Mouse (Mus musculus) left cerebral cortex, adult 18-20 months (tissue): ENCODE results near the gene Celsr3. TPM values are rescaled to one million over a fixed set of nuclear protein-coding genes. Genes with fewer than 3 reads are reported as not detected.

Experiments
- DNase-seq, 2 experiments: peaks; one replicate each; pipeline ENCODE4 v3.0.0; 2021 to 2022; ENCODE audit warnings: low spot score in 2 of 2, mixed read lengths in 1 of 2
- long read RNA-seq, 2 experiments: library from polyadenylated mRNA; stranded (forward); transcript quantifications; one replicate each; pipeline ENCODE4 v2.0.0; 2021
- total RNA-seq, 2 experiments: library from RNA; stranded (reverse); gene quantifications; 2 replicates each; pipeline ENCODE4 v1.2.3; 2021

Gene Celsr3
- total RNA-seq = 10 to 100 TPM; 51.2 to 56.1 TPM
- long read RNA-seq, experiment 1, partial matches to known transcripts = 32 of 38 reads
- long read RNA-seq, experiment 1, other reads (novel, unspliced or antisense) = 6 of 38 reads
- long read RNA-seq, experiment 2, partial matches to known transcripts = 18 of 19 reads
- long read RNA-seq, experiment 2, other reads (novel, unspliced or antisense) = 1 of 19 reads

DNA sequence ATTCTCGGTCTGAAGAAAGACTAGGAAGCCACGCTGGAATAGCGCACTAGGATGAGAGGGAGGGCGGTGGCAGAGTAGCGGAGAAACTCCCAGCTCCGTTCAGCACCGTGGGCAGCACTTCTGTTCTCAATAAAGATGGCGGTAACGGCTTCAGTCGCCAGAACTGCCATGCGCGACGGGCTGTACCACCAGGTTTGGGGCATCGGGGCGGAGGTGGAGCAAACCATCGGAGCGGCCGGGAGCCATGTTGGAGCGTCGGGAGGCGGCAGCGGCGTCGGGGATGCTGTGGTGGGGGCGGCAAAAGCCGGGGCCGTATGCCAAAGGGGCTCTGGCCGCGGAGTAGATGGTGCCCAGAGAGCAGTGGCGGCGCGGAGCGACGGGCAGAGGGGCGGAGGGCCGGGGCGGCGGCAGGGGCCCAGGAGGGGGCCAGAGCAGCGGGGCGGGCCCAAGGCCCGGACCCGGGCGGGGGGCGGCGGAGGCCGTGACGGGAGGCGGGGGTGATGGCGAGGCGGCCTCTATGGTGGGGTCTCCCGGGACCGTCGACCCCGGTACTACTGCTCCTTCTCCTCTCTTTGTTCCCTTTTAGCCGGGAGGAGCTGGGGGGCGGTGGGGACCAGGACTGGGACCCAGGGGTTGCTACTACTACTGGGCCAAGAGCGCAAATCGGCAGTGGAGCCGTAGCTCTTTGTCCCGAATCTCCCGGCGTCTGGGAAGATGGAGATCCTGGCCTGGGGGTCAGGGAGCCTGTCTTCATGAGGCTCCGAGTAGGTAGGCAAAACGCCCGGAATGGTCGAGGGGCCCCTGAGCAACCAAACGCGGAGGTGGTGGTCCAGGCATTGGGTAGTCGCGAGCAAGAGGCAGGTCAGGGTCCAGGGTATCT, at the start of gene Celsr3:
Celsr3 (plus strand) TSS at position 501 of the 880 bp plus-strand sequence.
- DNase-seq = peak; percentile 89 to 94

DNA sequence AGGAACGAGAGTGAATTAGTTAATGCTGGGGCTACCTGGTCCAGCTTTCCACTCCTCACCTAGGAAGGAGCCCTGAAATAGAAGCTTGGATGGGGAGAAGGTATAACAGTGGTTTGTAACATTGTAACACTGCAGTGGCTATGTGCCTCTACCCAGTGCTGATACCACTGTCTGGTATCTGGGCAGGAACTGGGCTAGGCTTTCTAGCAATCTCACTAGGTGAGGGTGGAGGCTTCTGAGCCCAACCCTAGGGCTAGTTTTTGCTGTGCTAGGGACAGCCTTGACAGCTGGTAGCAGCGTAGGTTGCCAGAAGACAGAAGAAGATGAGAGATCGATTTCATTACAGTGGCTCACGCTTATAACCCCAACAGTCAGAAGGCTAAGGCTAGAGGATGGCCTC, 49.5 kb upstream of the Celsr3 start:
- no peak for DNase-seq

DNA sequence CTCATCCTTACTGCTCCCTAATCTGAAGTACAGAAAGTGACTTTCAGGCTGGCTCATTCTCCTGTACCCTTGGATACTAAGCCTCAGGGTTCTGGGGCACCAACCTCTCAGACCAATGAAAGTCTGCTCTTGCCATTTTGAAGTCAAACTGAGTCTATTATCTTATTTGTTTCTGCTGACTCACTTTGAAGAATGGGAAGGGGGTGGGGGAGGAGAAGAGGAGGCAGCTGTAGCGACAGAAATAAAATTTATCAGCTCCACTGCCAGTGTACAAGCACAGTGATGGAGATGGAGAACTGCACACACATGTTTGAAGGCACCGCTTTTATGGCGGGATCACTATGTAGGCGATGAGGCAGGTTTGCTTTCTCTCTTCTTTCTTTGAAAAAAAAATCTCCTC, 48.8 kb upstream of the Celsr3 start:
- no peak for DNase-seq

DNA sequence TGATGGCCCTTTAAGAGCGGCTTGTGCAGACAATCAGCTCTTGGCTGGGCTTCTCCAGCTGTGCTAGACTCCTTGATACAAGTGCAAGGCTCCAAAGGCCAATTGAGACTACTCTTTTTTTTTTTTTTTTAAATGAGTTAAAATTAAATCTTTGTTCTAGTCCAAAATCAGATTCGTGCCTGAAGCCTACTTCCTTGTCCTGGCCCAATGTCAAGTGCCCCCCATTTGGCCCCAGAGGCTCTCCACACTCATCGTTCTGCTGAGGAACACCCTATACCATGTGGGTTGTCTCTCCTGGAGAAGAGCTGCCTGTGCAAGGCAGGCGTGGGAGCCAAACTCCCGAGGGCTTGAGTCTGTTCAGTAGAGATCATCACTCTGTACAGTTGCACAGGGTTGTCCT, 45.2 kb upstream of the Celsr3 start:
- DNase-seq = no peak

DNA sequence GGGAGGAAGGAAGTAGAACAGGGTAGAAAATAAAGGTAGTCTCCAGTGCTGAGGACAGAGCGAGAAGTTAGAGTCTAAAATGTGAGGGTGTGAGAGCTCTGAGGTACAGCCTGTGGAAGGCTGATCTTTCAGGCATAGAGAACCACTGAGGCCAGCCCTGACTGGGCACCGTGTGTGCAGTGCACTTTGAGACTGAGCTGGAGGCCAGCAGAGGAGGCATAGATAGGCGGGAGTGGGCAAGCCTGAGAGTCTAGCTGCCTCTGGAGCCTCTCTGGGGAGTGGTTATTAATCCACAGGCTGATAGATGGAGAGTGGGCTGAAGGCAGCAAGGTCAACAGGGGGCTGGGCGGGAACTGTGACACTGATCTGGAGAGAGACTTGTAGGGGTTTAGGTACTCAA, 44.2 kb upstream of the Celsr3 start:
- DNase-seq = no peak

DNA sequence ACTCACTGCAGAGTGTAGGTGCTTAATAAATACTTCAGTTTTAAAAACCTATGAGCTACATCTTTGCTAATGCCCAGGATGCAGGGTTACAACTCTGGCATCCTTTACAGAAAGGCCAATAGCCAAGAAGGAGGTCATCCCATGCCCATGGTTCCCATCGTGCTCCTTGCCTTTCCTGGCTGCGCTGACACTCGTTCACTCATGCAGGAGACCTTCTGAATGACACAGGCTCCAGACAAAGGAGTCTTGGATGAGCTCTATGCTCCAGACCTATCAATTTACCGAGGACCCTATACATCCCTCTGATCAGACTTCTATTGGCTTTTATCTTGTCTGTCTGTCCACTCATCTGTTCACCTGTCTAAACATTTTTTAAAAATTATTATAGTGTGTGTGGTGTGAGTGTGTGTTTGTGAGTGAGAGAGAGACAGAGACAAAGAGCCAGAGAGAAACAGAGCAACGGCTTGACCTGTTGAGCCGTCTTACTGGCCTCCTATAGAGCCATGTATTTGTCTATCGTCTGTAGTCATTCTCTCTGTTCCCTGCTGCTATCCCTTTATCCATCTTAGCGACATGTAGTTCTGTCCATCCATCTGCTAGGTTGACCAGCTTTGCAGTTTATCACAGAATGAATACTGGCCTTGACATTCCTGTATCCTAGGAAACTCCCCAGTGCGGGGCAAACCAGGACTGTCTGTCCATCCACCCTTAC, 43.1 kb upstream of the Celsr3 start:
- DNase-seq = no peak

DNA sequence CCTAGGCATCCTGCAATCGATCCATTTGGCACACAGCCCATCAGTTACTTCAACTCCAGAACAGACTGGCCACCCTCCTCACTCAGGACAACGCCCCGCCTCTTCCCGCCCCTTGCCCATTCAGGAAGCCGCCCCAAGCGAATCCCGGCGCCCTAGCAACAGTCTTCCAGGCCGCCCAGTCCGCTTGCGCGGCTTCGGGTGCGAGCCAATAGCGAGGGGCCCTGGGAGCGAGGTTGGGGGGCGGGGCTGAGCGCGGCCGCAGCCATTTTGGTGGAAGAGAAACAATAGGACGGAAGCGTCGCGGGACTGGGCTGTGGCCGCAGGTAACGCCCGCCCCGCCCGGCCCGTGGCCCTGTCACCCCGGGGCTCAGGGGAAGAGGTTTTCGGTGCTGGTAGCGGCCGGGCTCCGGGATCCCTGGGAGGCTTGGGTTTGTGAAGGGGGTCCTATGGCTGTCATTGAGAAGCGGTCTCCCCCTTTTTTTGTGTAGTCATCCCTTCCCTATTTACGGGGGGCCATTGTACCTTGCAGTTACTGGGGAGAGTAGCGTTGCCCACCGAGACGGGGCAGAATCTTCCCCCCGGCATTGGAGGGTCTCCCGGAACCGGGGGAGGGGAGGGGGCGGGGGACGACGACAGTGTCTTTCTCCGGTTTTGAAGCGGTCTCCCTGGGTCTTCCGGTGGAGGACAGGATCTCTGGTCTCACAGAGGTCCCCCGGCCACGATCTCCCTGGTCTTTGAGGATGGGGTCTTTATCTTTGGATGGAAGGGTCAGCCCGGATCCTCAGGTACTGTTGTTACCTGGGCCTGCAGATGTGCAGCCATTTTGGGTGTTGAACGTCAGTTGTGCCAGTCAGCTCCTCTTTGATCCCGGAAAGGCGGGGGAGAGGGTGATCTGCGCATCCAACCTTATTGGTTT, 42.3 kb upstream of the Celsr3 start, which contains the start of gene Ip6k2:
Ip6k2 (plus strand) TSS at position 249 of the 916 bp plus-strand sequence.
- DNase-seq = peak; percentile 95 to 97

DNA sequence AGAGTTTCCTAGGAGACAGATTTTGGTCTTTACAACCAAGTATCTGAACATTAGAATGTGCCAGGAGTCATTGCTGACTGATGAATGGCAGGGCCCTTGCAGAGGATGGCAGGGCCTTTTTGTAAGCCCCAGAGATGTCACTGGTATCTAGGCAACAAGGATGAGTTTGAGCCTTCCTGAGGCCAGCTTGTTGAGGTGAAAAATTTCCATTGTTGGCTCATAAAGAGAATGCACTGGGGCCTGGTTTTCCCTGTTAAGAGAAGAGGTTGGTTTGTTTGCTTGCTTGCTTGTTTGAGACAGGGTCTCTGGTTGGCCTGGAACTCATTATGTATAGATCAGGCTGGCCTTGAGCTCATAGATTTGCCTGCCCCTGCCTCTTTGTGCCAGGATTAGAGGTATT, 40.7 kb upstream of the Celsr3 start:
- no peak for DNase-seq

DNA sequence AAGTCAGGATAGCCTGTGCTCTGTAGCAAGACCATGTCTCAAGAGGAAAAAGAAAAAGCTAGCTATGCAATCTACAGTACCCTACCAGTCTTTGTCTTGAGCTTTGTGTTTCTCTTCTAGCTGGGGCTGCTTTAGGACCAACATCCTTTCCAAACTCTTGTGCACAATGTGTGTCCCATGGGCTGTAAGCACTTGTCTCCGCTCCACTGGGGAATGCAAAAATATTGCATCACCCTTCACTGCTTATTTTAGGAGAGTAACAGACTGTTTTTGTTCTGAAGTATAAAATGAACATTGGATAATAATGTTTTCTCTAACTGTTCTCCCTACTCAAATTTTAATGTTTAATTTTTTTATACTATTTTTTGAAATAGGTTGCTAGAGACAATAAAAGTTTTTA, 39.6 kb upstream of the Celsr3 start:
- no peak for DNase-seq

DNA sequence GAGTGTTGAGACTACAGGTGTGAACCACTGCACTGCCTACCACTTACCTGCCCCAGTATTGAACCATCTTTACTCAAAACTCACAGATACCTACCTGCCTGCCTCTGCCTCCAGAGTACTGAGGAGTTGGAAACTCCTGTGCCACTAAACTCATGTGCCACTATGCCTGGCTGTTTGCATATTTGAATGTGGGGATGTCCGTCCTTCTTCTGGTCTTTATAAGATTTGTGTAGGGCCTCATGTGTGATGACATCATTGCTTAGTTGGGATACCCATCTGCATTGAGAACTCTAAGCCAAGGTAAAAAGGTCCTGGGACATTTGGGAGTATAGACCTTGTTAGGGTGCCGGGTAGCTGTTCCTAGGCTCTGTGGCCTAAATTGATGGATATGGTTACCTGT, 39.0 kb upstream of the Celsr3 start:
- DNase-seq = no peak

DNA sequence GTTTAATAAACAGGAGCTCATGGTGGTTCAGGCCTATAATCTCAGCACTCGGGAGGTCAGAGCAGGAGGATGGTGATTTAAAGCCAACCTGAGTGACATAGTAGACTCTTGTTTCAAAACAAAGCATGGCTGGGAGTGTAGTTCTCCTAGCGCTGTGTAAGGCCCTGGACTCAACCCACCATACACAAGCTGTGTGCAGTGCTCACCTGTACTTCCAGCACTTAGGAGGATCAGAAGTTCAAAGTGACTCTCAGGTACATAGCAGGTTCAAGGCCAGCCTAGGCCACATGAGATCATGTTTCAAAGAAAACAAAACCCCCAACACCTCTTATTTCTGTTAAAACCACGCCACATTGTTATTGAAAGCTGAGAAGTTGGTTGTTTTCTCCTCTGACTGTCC, 37.4 kb upstream of the Celsr3 start:
- DNase-seq = no peak

DNA sequence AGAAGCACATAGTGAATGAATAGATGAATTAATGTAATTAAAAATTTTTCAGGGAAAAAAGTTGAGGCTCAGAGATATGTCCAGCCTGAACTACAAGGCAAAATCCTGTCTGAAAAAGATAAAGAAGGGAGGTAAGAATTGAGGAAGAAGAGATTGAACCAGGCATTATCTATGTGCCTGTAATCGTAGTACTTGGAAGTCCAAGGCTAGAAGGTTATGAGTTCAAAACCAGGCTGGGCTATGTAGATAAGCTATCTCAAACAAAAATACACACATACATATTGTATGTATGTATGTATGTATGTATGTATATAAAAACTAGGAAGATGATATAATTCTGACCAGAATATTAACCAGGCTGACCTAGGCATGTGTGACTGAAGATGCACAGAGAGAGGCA, 33.8 kb upstream of the Celsr3 start:
- no peak for DNase-seq

DNA sequence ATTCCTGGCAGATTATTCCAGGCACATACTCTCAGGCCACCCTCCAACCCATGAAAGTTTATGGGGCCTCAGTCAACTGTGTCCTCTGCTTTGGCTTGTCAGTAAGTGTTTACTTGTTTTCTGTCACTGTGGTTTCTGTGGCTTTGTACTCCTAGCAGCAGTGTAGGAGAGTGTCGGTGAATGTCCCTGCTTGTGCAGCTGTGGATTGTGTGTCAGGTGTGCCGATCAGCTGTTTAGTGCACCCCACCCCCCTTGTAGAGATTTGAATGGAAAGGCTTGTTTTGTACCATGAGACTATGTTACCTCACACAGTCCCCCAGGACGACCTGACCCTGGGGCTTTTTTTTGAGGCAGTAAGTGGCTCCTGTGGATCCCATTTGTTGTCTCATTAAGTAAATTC, 33.4 kb upstream of the Celsr3 start:
- DNase-seq = no peak

DNA sequence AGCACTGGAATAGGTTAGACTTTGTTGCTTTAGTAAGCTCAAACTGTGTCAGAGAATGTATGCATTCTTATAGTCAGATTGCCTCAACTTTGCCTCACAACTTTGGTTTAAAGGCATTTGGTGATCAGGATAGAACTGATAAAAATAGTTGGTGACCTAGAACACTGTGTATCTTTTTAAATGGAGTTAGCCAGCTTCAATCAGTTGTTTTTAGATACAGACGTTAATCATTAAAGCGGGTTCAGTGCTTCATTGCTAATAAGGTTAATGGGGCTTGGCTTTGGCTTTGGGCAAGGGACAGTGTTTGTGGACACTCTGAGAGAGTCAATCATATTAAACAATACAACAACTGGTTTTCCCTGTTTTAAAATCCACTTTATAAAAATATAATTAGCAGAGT, 30.8 kb upstream of the Celsr3 start:
- no peak for DNase-seq

DNA sequence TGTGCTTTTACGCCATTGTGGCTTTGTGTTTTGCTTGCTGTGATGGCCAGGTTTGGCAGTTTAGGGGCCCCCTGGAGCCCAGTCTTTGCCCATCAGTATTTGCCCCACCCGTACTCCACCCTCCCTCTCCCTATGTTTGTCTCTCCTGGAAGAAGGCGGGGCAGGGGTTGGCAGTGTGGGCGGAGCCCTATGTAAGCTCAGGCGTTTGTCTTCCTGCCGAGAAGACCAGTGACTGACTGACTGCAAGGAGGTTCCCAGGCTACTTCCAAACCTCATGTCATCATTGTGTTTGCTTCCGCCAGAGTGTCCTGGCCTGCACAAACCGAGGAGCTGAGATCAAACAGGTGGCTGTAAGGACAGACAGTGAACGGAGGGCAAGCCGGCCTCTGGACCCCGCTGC, 30.4 kb upstream of the Celsr3 start:
- DNase-seq = no peak

DNA sequence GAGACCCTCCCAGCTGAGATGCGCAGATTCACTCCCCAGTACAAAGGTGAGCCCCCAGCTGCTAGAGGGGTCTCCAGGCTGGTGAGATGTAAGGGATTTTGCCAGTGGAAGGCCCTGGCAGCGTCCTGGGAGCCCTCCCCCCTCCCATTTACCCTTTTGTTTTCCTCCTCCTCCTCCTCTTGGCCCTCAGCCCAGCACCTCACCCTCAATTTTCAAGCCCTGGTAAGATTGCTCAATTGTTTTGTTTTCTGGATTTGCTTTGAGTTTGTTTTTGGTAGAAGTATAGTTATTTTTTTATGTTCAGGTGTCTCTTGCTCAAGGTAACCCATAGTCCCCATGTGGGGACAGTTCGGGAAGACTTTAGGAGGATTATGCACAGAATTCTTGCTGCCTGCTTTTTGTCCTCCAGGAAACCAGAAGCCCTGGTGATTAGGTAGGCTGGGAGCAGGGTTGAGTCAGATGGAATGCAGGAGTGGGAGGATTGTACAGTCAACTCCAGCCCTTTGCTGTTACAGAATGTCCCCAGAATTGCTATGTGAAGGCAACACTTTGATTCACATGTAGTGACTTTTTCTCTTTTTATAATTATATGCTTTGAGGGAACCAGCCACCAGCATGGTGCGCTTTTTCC, 29.7 kb upstream of the Celsr3 start:
- DNase-seq = peak in 1 of 2 experiments; percentile 46

DNA sequence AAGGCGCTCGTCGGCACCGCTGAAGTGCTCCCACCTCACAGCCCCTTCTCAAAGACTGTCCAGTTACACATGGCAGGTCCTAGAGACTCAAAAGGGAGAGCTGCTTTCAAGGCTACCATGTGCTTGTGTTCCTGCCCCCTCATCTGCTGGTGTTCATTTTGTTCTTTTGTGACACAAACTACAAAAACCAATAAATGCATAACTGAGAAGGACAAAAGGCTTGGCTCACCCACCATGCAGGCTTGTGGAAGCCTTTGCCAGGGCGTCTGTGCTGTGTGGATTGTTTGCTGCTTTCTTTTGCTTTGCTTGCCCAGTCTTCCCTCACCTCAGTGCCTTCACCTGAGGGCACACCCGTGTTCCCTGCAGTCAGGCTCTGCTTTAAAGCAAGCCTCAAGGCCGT, 28.6 kb upstream of the Celsr3 start:
- DNase-seq = no peak

DNA sequence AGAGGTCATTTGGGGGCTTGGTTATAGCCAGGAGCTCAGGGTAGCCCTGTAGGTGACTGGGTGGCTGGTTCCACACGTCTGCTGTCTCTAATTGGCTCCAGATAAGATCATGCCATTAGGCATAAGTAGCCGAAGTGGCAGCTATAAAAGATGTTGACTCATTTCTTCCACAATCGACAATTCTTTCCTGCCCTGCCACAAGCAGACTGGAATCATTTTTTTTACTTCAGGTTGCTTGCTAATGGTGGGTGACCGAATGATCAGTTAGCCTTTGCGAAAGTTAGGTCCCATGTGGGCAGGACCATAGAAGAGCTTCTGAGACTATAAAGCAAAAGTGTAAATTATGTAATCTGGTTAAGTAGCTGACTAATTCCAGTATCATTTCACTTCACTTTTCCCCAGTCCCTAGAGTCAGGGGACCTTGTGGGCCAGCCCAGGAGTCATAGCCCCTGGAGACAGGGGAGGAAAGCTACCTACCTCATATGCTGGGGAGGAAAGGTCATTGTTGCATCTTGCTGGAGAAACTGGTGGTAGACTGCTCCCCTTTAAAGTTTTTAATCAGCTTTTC, 27.5 kb upstream of the Celsr3 start:
- no peak for DNase-seq

DNA sequence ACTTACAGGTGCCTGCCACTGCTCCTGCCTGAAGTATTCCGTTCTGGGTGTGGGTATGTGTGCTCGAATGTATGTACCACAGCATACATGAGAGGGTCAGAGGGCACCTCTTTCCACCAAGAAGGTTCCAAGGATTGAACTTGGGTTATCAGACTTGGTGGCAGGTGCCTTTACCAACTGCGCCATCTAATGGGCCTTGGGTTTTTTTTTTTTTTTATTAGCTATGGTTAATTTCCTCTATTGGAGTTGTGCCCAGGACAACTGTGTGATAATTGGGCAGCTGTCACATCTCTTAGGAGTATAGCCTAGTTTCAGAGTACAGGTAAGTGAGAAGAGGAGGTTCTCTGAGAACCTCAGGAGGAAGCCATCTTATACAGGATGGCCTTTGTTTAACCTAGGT, 26.6 kb upstream of the Celsr3 start:
- DNase-seq = no peak

DNA sequence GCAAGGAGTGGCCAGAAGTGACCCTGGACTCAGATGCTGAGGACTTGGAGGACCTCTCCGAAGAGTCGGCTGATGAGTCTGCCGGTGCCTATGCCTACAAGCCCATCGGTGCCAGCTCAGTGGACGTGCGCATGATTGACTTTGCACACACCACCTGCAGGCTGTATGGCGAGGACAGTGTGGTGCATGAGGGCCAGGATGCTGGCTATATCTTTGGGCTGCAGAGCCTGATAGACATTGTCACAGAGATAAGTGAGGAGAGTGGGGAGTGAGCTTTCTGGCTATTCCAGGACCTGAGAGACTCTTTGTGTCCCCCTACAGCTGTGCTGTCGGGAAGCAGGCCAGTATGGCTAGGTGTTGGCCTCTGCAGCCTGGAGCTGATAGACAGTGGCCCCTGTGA, 20.4 kb upstream of the Celsr3 start:
- DNase-seq = no peak
